Mouse (Mus musculus): ENCODE measurements around the gene Faap20. TPM values are rescaled to one million over a fixed set of nuclear protein-coding genes. Genes with fewer than 3 reads are reported as not detected.
A peak's percentile ranks its signal among the peaks of the same experiment; 100 is the strongest.

Faap20 gene
- polyA plus RNA-seq, 1 experiment from 2014 or later: 96.4 TPM

DNA sequence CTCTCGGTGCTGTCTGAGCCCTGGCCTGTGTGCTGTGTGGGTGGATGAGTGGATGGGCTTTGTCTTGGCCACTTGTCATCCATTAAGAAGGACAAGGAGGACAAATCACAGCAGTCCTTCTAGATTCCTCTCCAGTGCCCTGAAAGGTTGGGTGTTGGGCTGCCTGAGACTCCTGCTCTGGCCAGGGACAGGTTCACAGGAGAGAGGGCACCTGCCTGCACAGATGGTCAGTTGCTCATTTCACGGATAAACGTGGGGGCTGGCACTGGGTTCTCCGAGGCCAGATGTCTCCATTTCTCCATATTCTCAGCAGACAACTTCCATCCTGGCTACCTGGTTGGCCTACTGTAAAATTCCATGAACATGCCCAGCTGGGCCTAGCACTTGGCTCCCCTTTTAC lies 49.2 kb downstream of the Faap20 start:
- no peak overlapping the region for H3K4me3 ChIP-seq (replicated peaks)
- no peaks in the 10 kb centered on the region for H3K36me3 ChIP-seq (replicated peaks)
- H3K4me1 ChIP-seq: no peaks in the 10 kb centered on the region
- WGBS: 93% methylated on average over 4 of the region's 4 CpGs
- no peaks in the 10 kb centered on the region for H3K9me3 ChIP-seq
- no peak for ATAC-seq (ENCODE audit: low FRiP score)
- no peak overlapping the region for H3K27ac ChIP-seq
- no peak overlapping the region for H3K4me2 ChIP-seq
- H3K9ac ChIP-seq: no peak overlapping the region
- H3K27me3 ChIP-seq: no peaks in the 10 kb centered on the region

DNA sequence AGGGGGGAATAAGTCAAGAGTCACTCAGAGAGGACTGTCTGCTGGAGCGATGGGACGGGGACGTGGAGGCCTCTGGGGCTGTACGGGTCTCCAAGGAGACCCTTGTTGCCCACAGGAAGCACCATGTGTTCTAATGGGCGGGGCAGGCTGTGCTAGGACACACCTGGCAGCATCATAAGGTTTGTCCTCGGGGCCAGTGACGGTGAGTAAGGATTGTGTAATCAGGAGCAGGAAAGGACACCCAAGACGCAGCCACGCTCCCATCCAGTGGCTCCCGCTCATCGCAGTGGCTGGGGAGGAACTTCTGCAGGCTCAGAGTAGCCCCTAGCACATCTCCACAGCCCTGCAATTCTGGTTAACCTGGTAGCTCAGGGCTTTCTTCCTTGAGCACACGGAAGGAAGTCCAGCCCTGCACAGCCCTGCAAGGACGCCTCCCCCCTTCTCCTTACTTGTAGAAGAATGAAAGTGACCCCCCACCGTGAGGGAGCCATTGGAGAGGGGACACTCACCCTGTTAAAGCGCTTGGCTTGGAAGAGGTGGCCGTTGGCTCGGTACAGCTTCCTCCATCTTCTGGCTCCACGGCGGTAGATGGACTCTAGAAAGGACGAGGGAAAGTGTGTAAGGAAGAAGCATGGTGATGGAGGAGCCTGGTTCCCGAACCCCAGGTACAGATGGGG lies 51.0 kb downstream of the Faap20 start:
- Histone ChIP-seq H3K27ac (no peak overlapping the region), H3K4me2 (no peak overlapping the region), H3K36me3 (replicated peaks) (no peaks in the 10 kb centered on the region), H3K9ac (no peak overlapping the region), H3K4me1 (peaks cover 12% of the 10 kb centered on the region), H3K9me3 (no peaks in the 10 kb centered on the region), H3K27me3 (no peaks in the 10 kb centered on the region), H3K4me3 (replicated peaks) (no peak overlapping the region)
- 83% methylated on average over 21 of the region's 21 CpGs for WGBS
- ATAC-seq (ENCODE audit: low FRiP score): no peak

DNA sequence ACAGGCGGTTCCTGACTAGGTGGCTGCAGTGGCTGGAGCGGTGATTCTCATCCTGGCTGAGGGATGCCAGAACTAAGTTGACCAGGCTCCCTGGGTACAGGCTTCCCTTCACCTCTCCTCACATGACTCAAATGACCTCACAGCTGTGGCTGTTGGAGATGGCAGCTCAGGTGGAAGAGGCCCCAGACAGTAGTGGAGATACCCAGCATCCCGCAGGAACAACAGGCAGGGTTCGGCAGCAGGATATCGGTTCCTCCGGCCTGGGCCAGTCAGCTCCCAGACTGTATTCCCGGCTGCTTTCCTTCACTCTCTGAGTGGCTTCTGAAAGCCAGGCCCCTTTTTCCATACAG lies 51.5 kb downstream of the Faap20 start:
- H3K27ac ChIP-seq: no peak overlapping the region
- no peaks in the 10 kb centered on the region for H3K9me3 ChIP-seq
- 94% methylated on average over 7 of the region's 7 CpGs for WGBS
- H3K4me3 ChIP-seq (replicated peaks): no peak overlapping the region
- H3K4me2 ChIP-seq: no peak overlapping the region
- H3K36me3 ChIP-seq (replicated peaks): no peaks in the 10 kb centered on the region
- peaks cover 17% of the 10 kb centered on the region for H3K4me1 ChIP-seq
- no peak for ATAC-seq (ENCODE audit: low FRiP score)
- no peaks in the 10 kb centered on the region for H3K27me3 ChIP-seq
- no peak overlapping the region for H3K9ac ChIP-seq

DNA sequence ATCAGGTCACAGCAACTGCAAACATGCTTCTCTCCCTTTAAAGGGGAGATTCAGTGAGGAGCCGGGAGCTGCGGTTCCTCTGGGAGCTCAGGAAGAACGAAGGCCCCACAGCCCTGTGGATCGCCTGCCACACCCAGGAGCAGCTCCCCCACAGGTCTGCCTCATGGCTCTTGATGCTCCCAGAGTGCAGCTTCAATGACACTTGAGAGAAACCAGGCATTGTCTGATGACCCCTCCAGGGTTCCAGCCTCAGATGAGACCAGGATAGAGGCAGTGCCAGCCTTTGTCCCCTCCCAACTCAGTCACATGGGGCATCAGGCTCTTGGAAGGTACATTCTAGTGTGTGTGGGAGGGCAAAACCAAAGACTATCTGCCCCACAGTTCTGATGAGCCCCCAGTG lies 52.4 kb downstream of the Faap20 start:
- Histone ChIP-seq H3K9ac (no peak overlapping the region), H3K4me2 (no peak overlapping the region), H3K4me3 (replicated peaks) (no peak overlapping the region), H3K9me3 (no peaks in the 10 kb centered on the region), H3K27ac (no peak overlapping the region), H3K27me3 (0 out of 2 replicates have a peak, but pooled peaks cover 1% of the 10 kb centered on the region), H3K36me3 (replicated peaks) (no peaks in the 10 kb centered on the region), H3K4me1 (peaks cover 26% of the 10 kb centered on the region)
- no peak for ATAC-seq (ENCODE audit: low FRiP score)
- 76% methylated on average over 4 of the region's 4 CpGs for WGBS

DNA sequence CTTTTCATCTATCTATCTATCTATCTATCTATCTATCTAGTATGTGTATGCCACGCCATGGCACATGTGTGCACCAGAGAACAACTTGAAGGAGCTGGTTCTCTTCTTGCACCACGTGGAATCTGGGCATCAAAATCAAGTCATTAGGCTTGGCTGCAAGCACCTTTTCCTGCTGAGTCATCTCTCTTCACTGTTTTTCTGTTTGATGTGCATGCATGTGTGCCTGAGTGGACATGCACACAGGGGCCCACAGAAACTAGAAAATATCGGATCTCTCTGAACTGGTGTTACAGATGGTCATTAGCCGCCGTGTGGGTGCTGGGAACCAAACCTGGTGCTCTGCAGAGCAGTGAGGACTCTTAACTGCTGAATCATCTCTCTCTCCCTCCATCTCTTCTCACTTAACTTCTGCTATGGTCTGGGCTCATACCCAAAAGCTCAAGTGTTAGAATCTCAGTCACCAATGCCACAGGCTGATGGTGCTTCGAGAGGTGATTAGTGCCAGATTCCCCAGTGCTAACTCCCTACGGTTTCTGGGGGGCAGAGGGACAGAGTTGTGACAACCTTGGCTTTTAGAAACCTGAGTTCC lies 55.0 kb downstream of the Faap20 start:
- WGBS: 83% methylated on average over 7 of the region's 7 CpGs
- no peak overlapping the region for H3K4me2 ChIP-seq
- no peaks in the 10 kb centered on the region for H3K9me3 ChIP-seq
- H3K4me3 ChIP-seq (replicated peaks): no peak overlapping the region
- H3K27ac ChIP-seq: peak overlapping the region; percentile 84
- no peak for ATAC-seq (ENCODE audit: low FRiP score)
- H3K27me3 ChIP-seq: 0 out of 2 replicates have a peak, but pooled peaks cover 3% of the 10 kb centered on the region
- H3K4me1 ChIP-seq: peaks cover 41% of the 10 kb centered on the region
- no peak overlapping the region for H3K9ac ChIP-seq
- H3K36me3 ChIP-seq (replicated peaks): no peaks in the 10 kb centered on the region

DNA sequence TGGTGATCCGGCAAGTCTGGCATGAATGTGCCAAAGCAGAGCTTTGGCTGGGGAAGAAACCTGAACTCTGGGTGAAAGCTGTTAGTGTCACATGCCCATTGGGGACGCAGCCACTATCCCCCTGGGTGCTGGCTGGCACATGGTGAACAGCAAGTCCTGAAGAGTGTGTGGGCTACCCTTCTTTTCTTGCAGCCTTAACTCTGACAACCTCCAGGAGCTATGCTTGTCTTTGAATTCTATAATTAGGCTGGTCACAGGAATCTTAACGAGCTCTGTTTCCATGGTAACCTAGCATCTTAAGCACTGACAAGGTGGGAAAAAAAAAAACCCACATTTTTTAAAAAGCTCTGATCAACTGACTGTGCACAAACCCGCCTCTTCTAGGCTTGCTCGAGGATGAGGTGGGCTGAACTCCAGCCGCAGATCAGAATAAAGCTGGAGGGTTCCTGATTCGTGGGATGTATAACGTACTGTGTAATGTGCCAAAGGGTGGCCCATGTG lies 56.0 kb downstream of the Faap20 start:
- no peak overlapping the region for H3K4me3 ChIP-seq (replicated peaks)
- no peaks in the 10 kb centered on the region for H3K36me3 ChIP-seq (replicated peaks)
- WGBS: 17% methylated on average over 8 of the region's 8 CpGs
- ATAC-seq (ENCODE audit: low FRiP score): peak; percentile 57; the same call in 1 of the 2 replicates
- 0 out of 2 replicates have a peak, but pooled peaks cover 3% of the 10 kb centered on the region for H3K27me3 ChIP-seq
- H3K27ac ChIP-seq: peak overlapping the region; percentile 85
- H3K4me1 ChIP-seq: peaks cover 41% of the 10 kb centered on the region
- H3K9ac ChIP-seq: no peak overlapping the region
- H3K4me2 ChIP-seq: peak overlapping the region; percentile 28
- H3K9me3 ChIP-seq: no peaks in the 10 kb centered on the region

Other genes starting within 250 kb of the Faap20 start
- 4.2 and 5.3 TPM in 2 replicates for gene Plch2, start 193.0 kb upstream of the Faap20 start, polyA plus RNA-seq (2016; fragmentation: Nextera tagmentation; extraction: Ambion mirVana)
- gene Pex10, start 182.8 kb upstream of the Faap20 start, polyA plus RNA-seq (2016; fragmentation: Nextera tagmentation; extraction: Ambion mirVana): 17.2 and 19.3 TPM in 2 replicates
- 128 and 129 TPM in 2 replicates for gene Rer1, start 163.4 kb upstream of the Faap20 start, polyA plus RNA-seq (2016; fragmentation: Nextera tagmentation; extraction: Ambion mirVana)
- 6.9 and 7.0 TPM in 2 replicates for gene Morn1, start 163.2 kb upstream of the Faap20 start, polyA plus RNA-seq (2016; fragmentation: Nextera tagmentation; extraction: Ambion mirVana)
- 12.3 and 14.2 TPM in 2 replicates for gene Ski, start 27.2 kb upstream of the Faap20 start, polyA plus RNA-seq (2016; fragmentation: Nextera tagmentation; extraction: Ambion mirVana)
- 26.5 and 26.7 TPM in 2 replicates for gene Prkcz, start 111.6 kb downstream of the Faap20 start, polyA plus RNA-seq (2016; fragmentation: Nextera tagmentation; extraction: Ambion mirVana)
- not detected in 2 replicates for gene Gabrd, start 148.3 kb downstream of the Faap20 start, polyA plus RNA-seq (2016; fragmentation: Nextera tagmentation; extraction: Ambion mirVana)
- 6.4 and 6.9 TPM in 2 replicates for gene Cfap74, start 159.4 kb downstream of the Faap20 start, polyA plus RNA-seq (2016; fragmentation: Nextera tagmentation; extraction: Ambion mirVana)
- not detected in 2 replicates for gene Tmem52, start 219.3 kb downstream of the Faap20 start, polyA plus RNA-seq (2016; fragmentation: Nextera tagmentation; extraction: Ambion mirVana)
- gene Gnb1, start 241.6 kb downstream of the Faap20 start, polyA plus RNA-seq (2016; fragmentation: Nextera tagmentation; extraction: Ambion mirVana): 667 and 781 TPM in 2 replicates

All from forebrain, embryonic 12.5 days (tissue).